Mouse (Mus musculus) lung, adult 2 months (tissue): ENCODE measurements around the gene Olfr1123. TPM values are rescaled to one million over a fixed set of nuclear protein-coding genes. Genes with fewer than 3 reads are reported as not detected.

Experiments
- DNase-seq: peaks from one replicate; pipeline ENCODE4 v3.0.0; 2022
- H3K4me1 ChIP-seq: fragments of 200-500 bp; 2 replicates; pipeline ENCODE4 v1.6.1; 2011; ENCODE audit warnings: low read length; ENCODE audit not compliant: control insufficient read depth, insufficient read depth
- H3K4me3 ChIP-seq: fragments of 200-500 bp; replicated peaks from 2 replicates; pipeline ENCODE3; 2011; ENCODE audit warnings: low read depth, mild to moderate bottlenecking, control low read depth, low read length; ENCODE audit errors: extremely low read depth
- CTCF ChIP-seq: fragments of 200-500 bp; IDR thresholded peaks from 2 replicates; pipeline ENCODE4 v1.5.1; 2011; ENCODE audit warnings: mild to moderate bottlenecking, low read length, control low read depth; ENCODE audit not compliant: insufficient read depth
- POLR2A ChIP-seq: fragments of 200-500 bp; IDR thresholded peaks from 2 replicates; pipeline ENCODE4 v1.6.1; 2011; ENCODE audit warnings: low read depth, mild to moderate bottlenecking, control low read depth, low read length, borderline replicate concordance; ENCODE audit errors: extremely low read depth
- WGBS: fragments of 180-500 bp; shearing (Covaris S2); methylation state at CpG from one replicate; pipeline ENCODE4 v1.1.7; 2018; 5-methylcytosine and 5-hydroxymethylcytosine counted together
- polyA plus RNA-seq: library from polyadenylated mRNA; depleted of rRNA; stranded (reverse); fragments of >200 nt; gene quantifications from 2 replicates; pipeline ENCODE4 v1.2.3, GENCODE M21; 2012; rRNA removed

The Olfr1123 gene
- polyA plus RNA-seq, 1 experiment: not detected

DNA sequence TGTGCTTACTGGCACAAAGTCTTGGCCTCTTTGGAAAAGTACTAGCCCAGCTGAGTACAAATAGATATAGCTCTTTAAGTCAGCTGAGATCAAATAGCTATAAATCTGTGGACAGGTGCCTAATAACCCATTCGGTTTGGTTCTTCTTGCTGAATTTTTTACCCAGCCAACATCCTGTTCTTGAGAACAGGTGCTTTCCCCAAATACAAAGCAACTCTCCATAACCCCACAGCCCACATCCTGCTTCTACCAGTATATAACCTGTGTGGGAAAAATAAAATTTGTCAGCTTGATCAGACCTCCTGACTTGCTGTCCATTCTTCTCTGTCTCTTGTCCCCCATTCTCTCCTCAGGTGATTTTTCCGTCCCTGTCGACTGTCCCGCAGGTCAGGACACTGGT, 45.3 kb downstream of the Olfr1123 start:
- WGBS: 86% methylated on average over 4 of the region's 4 CpGs
- TF ChIP-seq CTCF (no peak), POLR2A (no peak)
- H3K4me3 ChIP-seq: no peak overlapping the region
- no peaks in the 10 kb centered on the region for H3K4me1 ChIP-seq
- DNase-seq: no peak

Other genes with a start within 250 kb of the Olfr1123 start
- gene Olfr1112, start 228.8 kb upstream of the Olfr1123 start, polyA plus RNA-seq: not detected in 2 replicates
- gene Olfr1113, start 207.7 kb upstream of the Olfr1123 start, polyA plus RNA-seq: not detected in 2 replicates
- not detected in 2 replicates for gene Olfr1115, start 168.6 kb upstream of the Olfr1123 start, polyA plus RNA-seq
- gene Olfr1116, start 149.1 kb upstream of the Olfr1123 start, polyA plus RNA-seq: not detected in 2 replicates
- gene Olfr1118, start 109.1 kb upstream of the Olfr1123 start, polyA plus RNA-seq: not detected in 2 replicates
- not detected in 2 replicates for gene Olfr1120, start 61.8 kb upstream of the Olfr1123 start, polyA plus RNA-seq
- gene Olfr1121, start 46.7 kb upstream of the Olfr1123 start, polyA plus RNA-seq: not detected in 2 replicates
- not detected in 2 replicates for gene Olfr1122, start 30.8 kb upstream of the Olfr1123 start, polyA plus RNA-seq
- not detected in 2 replicates for gene Olfr1124, start 13.6 kb downstream of the Olfr1123 start, polyA plus RNA-seq
- gene Olfr1126, start 37.3 kb downstream of the Olfr1123 start, polyA plus RNA-seq: not detected in 2 replicates
- not detected in 2 replicates for gene Pramel7, start 80.5 kb downstream of the Olfr1123 start, polyA plus RNA-seq
- gene Pramel6, start 89.9 kb downstream of the Olfr1123 start, polyA plus RNA-seq: not detected in 2 replicates
- gene Olfr153, start 115.2 kb downstream of the Olfr1123 start, polyA plus RNA-seq: not detected in 2 replicates
- not detected in 2 replicates for gene Olfr1128, start 128.9 kb downstream of the Olfr1123 start, polyA plus RNA-seq
- not detected in 2 replicates for gene Olfr1129, start 157.3 kb downstream of the Olfr1123 start, polyA plus RNA-seq
- not detected in 2 replicates for gene Olfr1130, start 189.6 kb downstream of the Olfr1123 start, polyA plus RNA-seq
- not detected in 2 replicates for gene Olfr1131, start 210.5 kb downstream of the Olfr1123 start, polyA plus RNA-seq
- not detected in 2 replicates for gene Olfr1132, start 220.9 kb downstream of the Olfr1123 start, polyA plus RNA-seq
- gene Olfr1133, start 230.7 kb downstream of the Olfr1123 start, polyA plus RNA-seq: not detected in 2 replicates
- not detected in 2 replicates for gene Olfr1134, start 241.8 kb downstream of the Olfr1123 start, polyA plus RNA-seq